Mouse (Mus musculus): Measurements from ENCODE around the gene Mup14.
"Not testable (repeated sequence)": the region's sequence is repeated elsewhere in the genome, so short reads cannot be mapped to it uniquely, and the experiment has no call there.

The Mup14 gene

DNA sequence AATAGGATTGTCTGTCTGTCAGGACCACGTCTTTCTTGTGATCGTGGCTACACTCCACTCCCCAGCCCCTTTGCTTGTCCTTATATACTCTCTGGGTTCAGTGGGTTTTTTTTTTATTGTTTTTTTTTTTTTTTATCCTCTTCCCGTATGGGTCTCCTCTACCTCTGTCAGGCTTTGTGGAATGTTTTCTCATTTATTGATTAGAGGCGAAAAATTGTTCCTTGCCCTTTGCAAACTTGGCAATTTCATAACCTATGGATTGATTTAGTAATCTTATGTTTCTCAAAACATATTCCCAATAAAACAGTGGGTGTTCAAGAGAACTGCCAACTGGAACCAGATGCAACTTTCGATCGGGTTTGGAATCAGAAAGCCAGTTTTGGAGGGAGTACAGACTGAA lies at the start of gene Mup14:
Mup14 (minus strand) TSS at position 101 of the 400 bp plus-strand sequence.
- H3K27me3 ChIP-seq (ENCODE audit: insufficient read depth, low read length); H3K9me3 ChIP-seq (ENCODE audit: low read length); H3K4me1 ChIP-seq (replicated peaks; ENCODE audit: low read depth, low read length); H3K36me3 ChIP-seq (ENCODE audit: insufficient read depth, low read length); H3K4me3 ChIP-seq (replicated peaks; ENCODE audit: low read length): not testable (repeated sequence)

DNA sequence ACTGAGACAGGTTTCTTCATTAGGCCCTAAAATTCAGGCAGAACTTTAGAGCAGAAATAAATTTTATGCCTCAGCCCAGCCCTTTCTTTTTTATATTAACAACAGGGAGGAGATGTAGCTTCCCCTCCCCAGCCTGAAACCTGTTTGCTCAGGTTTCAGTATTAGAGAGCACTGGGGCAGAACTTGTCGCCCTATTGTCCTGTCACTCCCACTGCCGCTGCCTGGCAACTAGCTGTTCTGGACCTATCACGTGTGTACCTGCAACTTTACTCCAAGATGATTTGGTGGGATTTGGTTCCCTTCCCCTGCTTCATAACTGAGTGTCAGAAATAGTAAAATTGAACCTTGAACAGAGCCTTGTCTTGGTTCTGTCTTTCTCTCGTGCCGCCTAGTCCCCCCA lies 34.3 kb upstream of the Mup14 start:
- H3K4me1 ChIP-seq (replicated peaks; ENCODE audit: low read depth, low read length); H3K36me3 ChIP-seq (ENCODE audit: insufficient read depth, low read length); H3K4me3 ChIP-seq (replicated peaks; ENCODE audit: low read length); H3K9me3 ChIP-seq (ENCODE audit: low read length); H3K27me3 ChIP-seq (ENCODE audit: insufficient read depth, low read length): not testable (repeated sequence)

Measured in E14TG2a.4 (cell line).